Mouse (Mus musculus): Measurements from ENCODE around the gene Pcbp1. TPM values are rescaled to one million over a fixed set of nuclear protein-coding genes. Genes with fewer than 3 reads are reported as not detected.

The Pcbp1 gene
- polyA plus RNA-seq, 1 experiment from 2014 or later, result 192 TPM

DNA sequence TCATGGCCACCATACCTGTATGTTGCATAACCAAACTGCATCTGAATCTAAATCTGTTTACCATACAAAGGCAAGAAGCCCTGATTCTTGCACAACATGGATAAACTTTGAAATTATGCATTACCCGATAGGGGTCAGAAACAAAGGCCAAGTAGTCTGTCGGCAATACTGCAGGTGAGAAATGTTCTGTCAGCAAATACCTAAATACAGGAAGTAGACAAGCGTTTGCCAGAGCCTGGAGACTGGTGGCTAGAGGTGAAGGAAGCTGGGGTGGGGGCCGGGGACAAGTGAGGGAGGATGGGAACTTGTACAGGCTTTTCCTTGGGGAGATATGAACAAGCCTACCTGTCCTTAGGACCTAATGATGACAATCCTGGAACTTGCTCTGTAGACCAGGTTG, 15.1 kb downstream of the Pcbp1 start:
- 41% methylated on average over 4 of the region's 4 CpGs for WGBS
- no peak overlapping the region for H3K4me2 ChIP-seq (ENCODE audit: low read depth, low read length)
- H3K9ac ChIP-seq (ENCODE audit: low read length), result no peak overlapping the region
- no peak overlapping the region for H3K4me3 ChIP-seq (ENCODE audit: low read length)
- H3K4me1 ChIP-seq (replicated peaks; ENCODE audit: control insufficient read depth, insufficient read depth, low read length), result no peaks in the 10 kb centered on the region
- no peaks in the 10 kb centered on the region for H3K27me3 ChIP-seq (ENCODE audit: control insufficient read depth, insufficient read depth, low read depth, low read length)
- no peaks in the 10 kb centered on the region for H3K9me3 ChIP-seq (ENCODE audit: control insufficient read depth, low read length)
- H3K27ac ChIP-seq (ENCODE audit: low read length), result no peak overlapping the region
- ATAC-seq (ENCODE audit: low read depth), result no peak
- H3K36me3 ChIP-seq (ENCODE audit: control insufficient read depth, insufficient read depth, low read length), result no peaks in the 10 kb centered on the region

DNA sequence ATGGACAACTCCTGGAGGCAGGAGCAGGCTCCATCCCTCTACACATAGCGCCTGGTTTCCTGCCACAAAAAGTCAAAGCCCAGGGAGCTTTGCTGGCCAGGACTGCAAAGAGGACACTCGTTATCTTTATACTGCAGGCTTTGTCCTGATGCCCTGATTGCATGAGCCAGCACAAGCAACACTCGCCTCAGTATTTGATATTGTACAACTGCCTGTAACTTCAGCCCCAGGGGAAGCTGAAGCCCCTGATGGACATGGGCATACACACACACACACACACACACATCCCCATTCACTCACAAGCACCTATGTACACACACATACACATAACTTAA, 16.3 kb downstream of the Pcbp1 start:
- ATAC-seq (ENCODE audit: low read depth), result no peak
- H3K4me1 ChIP-seq (replicated peaks; ENCODE audit: control insufficient read depth, insufficient read depth, low read length), result no peaks in the 10 kb centered on the region
- no peak overlapping the region for H3K4me3 ChIP-seq (ENCODE audit: low read length)
- no peaks in the 10 kb centered on the region for H3K36me3 ChIP-seq (ENCODE audit: control insufficient read depth, insufficient read depth, low read length)
- no peaks in the 10 kb centered on the region for H3K27me3 ChIP-seq (ENCODE audit: control insufficient read depth, insufficient read depth, low read depth, low read length)
- H3K27ac ChIP-seq (ENCODE audit: low read length), result no peak overlapping the region
- H3K9ac ChIP-seq (ENCODE audit: low read length), result no peak overlapping the region
- no peaks in the 10 kb centered on the region for H3K9me3 ChIP-seq (ENCODE audit: control insufficient read depth, low read length)
- 62% methylated on average over 3 of the region's 3 CpGs for WGBS
- H3K4me2 ChIP-seq (ENCODE audit: low read depth, low read length), result no peak overlapping the region

DNA sequence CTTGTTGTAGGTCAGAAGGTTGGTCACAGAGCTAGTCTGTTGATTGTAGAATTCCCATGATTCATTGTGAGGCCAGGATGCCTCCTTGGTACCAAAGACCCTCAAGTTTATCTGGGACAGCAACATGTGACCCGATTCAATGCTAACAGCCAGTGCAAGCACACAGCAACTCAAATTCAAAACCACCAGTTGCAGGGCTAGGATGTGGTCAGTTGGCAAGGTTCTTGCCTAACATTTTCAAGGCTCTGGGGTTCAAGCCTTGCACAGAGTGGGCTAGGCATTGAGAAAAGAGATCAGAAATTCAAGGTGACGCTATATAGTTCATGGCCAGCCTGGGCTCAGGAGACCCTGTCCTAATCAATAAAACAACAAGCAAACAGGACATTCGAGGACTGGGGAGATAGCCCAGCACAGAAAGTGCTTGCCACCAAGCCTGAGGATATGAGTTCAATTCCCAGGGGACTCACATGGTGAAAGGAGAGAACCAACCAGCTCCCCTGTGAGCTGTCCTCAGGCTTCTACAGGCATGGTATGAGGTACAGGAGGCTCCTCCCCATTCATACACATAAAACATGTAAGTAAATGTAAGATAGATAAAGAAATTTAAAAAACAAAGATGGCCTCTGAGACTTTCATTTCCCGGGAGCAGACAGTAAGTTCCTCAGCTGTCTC, 16.8 kb downstream of the Pcbp1 start:
- no peaks in the 10 kb centered on the region for H3K9me3 ChIP-seq (ENCODE audit: control insufficient read depth, low read length)
- no peak overlapping the region for H3K4me3 ChIP-seq (ENCODE audit: low read length)
- no peak overlapping the region for H3K27ac ChIP-seq (ENCODE audit: low read length)
- H3K4me2 ChIP-seq (ENCODE audit: low read depth, low read length), result no peak overlapping the region
- H3K4me1 ChIP-seq (replicated peaks; ENCODE audit: control insufficient read depth, insufficient read depth, low read length), result no peaks in the 10 kb centered on the region
- H3K27me3 ChIP-seq (ENCODE audit: control insufficient read depth, insufficient read depth, low read depth, low read length), result no peaks in the 10 kb centered on the region
- WGBS, result 77% methylated on average over 4 of the region's 4 CpGs
- no peak for ATAC-seq (ENCODE audit: low read depth)
- no peak overlapping the region for H3K9ac ChIP-seq (ENCODE audit: low read length)
- no peaks in the 10 kb centered on the region for H3K36me3 ChIP-seq (ENCODE audit: control insufficient read depth, insufficient read depth, low read length)

GRCm38 (mm10) chr6:86508736-86509135, 17.4 kb downstream of the Pcbp1 start:
- WGBS, result 70% methylated on average over 3 of the region's 3 CpGs
- no peaks in the 10 kb centered on the region for H3K9me3 ChIP-seq (ENCODE audit: control insufficient read depth, low read length)

DNA sequence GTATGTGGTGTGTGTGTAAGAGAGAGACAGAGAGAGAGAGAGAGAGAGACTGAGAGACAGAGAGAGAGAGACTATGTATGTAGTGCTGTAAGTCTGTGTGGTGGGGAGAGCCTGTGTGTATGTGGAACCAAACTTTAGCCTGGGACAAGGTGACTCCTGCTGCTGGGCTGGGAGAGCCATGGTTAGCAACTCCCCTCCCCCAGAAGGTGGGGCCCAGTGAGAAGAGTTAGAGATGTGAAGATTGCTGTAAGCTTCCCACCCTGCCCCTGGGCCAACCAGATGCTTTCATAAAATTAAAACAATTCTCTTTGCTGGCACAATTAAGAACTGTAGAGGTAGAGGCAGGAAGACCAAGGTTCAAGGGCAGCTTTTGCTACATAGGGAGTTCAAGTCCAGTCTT, 19.0 kb downstream of the Pcbp1 start:
- no peak overlapping the region for H3K4me2 ChIP-seq (ENCODE audit: low read depth, low read length)
- no peaks in the 10 kb centered on the region for H3K9me3 ChIP-seq (ENCODE audit: control insufficient read depth, low read length)
- no peaks in the 10 kb centered on the region for H3K4me1 ChIP-seq (replicated peaks; ENCODE audit: control insufficient read depth, insufficient read depth, low read length)
- no peak overlapping the region for H3K4me3 ChIP-seq (ENCODE audit: low read length)
- ATAC-seq (ENCODE audit: low read depth), result no peak
- no peaks in the 10 kb centered on the region for H3K36me3 ChIP-seq (ENCODE audit: control insufficient read depth, insufficient read depth, low read length)
- H3K27me3 ChIP-seq (ENCODE audit: control insufficient read depth, insufficient read depth, low read depth, low read length), result no peaks in the 10 kb centered on the region
- no peak overlapping the region for H3K9ac ChIP-seq (ENCODE audit: low read length)
- H3K27ac ChIP-seq (ENCODE audit: low read length), result no peak overlapping the region

More at GRCm38 (mm10) chr6:86508736-86509135, 17.4 kb downstream of the Pcbp1 start:
- H3K4me2 ChIP-seq (ENCODE audit: low read depth, low read length), result no peak overlapping the region
- H3K4me3 ChIP-seq (ENCODE audit: low read length), result no peak overlapping the region
- no peak overlapping the region for H3K27ac ChIP-seq (ENCODE audit: low read length)
- no peak for ATAC-seq (ENCODE audit: low read depth)
- H3K36me3 ChIP-seq (ENCODE audit: control insufficient read depth, insufficient read depth, low read length), result no peaks in the 10 kb centered on the region
- H3K9ac ChIP-seq (ENCODE audit: low read length), result no peak overlapping the region
- no peaks in the 10 kb centered on the region for H3K4me1 ChIP-seq (replicated peaks; ENCODE audit: control insufficient read depth, insufficient read depth, low read length)
- no peaks in the 10 kb centered on the region for H3K27me3 ChIP-seq (ENCODE audit: control insufficient read depth, insufficient read depth, low read depth, low read length)

GRCm38 (mm10) chr6:86506309-86506708, 19.8 kb downstream of the Pcbp1 start:
- H3K27ac ChIP-seq (ENCODE audit: low read length), result no peak overlapping the region
- 73% methylated on average over 3 of the region's 3 CpGs for WGBS
- no peak overlapping the region for H3K4me3 ChIP-seq (ENCODE audit: low read length)
- no peaks in the 10 kb centered on the region for H3K9me3 ChIP-seq (ENCODE audit: control insufficient read depth, low read length)
- H3K36me3 ChIP-seq (ENCODE audit: control insufficient read depth, insufficient read depth, low read length), result no peaks in the 10 kb centered on the region
- no peak overlapping the region for H3K9ac ChIP-seq (ENCODE audit: low read length)
- H3K27me3 ChIP-seq (ENCODE audit: control insufficient read depth, insufficient read depth, low read depth, low read length), result no peaks in the 10 kb centered on the region
- ATAC-seq (ENCODE audit: low read depth), result no peak
- no peak overlapping the region for H3K4me2 ChIP-seq (ENCODE audit: low read depth, low read length)
- H3K4me1 ChIP-seq (replicated peaks; ENCODE audit: control insufficient read depth, insufficient read depth, low read length), result no peaks in the 10 kb centered on the region

GRCm38 (mm10) chr6:86505671-86506070, 20.4 kb downstream of the Pcbp1 start:
- Histone ChIP-seq H3K9ac (ENCODE audit: low read length) (no peak overlapping the region), H3K27me3 (ENCODE audit: control insufficient read depth, insufficient read depth, low read depth, low read length) (no peaks in the 10 kb centered on the region), H3K27ac (ENCODE audit: low read length) (no peak overlapping the region), H3K9me3 (ENCODE audit: control insufficient read depth, low read length) (no peaks in the 10 kb centered on the region), H3K36me3 (ENCODE audit: control insufficient read depth, insufficient read depth, low read length) (no peaks in the 10 kb centered on the region), H3K4me3 (ENCODE audit: low read length) (no peak overlapping the region), H3K4me2 (ENCODE audit: low read depth, low read length) (no peak overlapping the region), H3K4me1 (replicated peaks; ENCODE audit: control insufficient read depth, insufficient read depth, low read length) (no peaks in the 10 kb centered on the region)
- ATAC-seq (ENCODE audit: low read depth), result no peak
- WGBS, result 50% methylated on average over 7 of the region's 7 CpGs

- Histone ChIP-seq H3K4me3 (ENCODE audit: low read length) (no peak overlapping the region), H3K4me2 (ENCODE audit: low read depth, low read length) (no peak overlapping the region), H3K4me1 (replicated peaks; ENCODE audit: control insufficient read depth, insufficient read depth, low read length) (no peaks in the 10 kb centered on the region), H3K9ac (ENCODE audit: low read length) (no peak overlapping the region), H3K9me3 (ENCODE audit: control insufficient read depth, low read length) (no peaks in the 10 kb centered on the region), H3K27ac (ENCODE audit: low read length) (no peak overlapping the region), H3K27me3 (ENCODE audit: control insufficient read depth, insufficient read depth, low read depth, low read length) (no peaks in the 10 kb centered on the region), H3K36me3 (ENCODE audit: control insufficient read depth, insufficient read depth, low read length) (no peaks in the 10 kb centered on the region)
- no peak for ATAC-seq (ENCODE audit: low read depth)
- WGBS, result 79% methylated on average over 4 of the region's 4 CpGs
These were observed 22.6 kb downstream of the Pcbp1 start for GRCm38 (mm10) chr6:86503513-86503912.

GRCm38 (mm10) chr6:86499571-86500109, 26.5 kb downstream of the Pcbp1 start:
- no peak overlapping the region for H3K4me3 ChIP-seq (ENCODE audit: low read length)

More at GRCm38 (mm10) chr6:86499571-86500109, 26.5 kb downstream of the Pcbp1 start:
- H3K27me3 ChIP-seq (ENCODE audit: control insufficient read depth, insufficient read depth, low read depth, low read length), result no peaks in the 10 kb centered on the region
- H3K36me3 ChIP-seq (ENCODE audit: control insufficient read depth, insufficient read depth, low read length), result no peaks in the 10 kb centered on the region
- no peak overlapping the region for H3K4me2 ChIP-seq (ENCODE audit: low read depth, low read length)
- peaks cover 19% of the 10 kb centered on the region for H3K4me1 ChIP-seq (replicated peaks; ENCODE audit: control insufficient read depth, insufficient read depth, low read length)
- no peak for ATAC-seq (ENCODE audit: low read depth)
- WGBS, result 64% methylated on average over 5 of the region's 5 CpGs
- H3K9ac ChIP-seq (ENCODE audit: low read length), result no peak overlapping the region
- H3K27ac ChIP-seq (ENCODE audit: low read length), result no peak overlapping the region
- H3K9me3 ChIP-seq (ENCODE audit: control insufficient read depth, low read length), result no peaks in the 10 kb centered on the region

Data from lung, embryonic 16.5 days (tissue).